Mouse (Mus musculus): ENCODE data around the gene Atf5. TPM values are rescaled to one million over a fixed set of nuclear protein-coding genes. Genes with fewer than 3 reads are reported as not detected.
A peak's percentile ranks its signal among the peaks of the same experiment; 100 is the strongest.

The Atf5 gene
- total and polyA plus RNA-seq, 3 experiments, result 13.4 to 82.3 (median 71.1) TPM

DNA sequence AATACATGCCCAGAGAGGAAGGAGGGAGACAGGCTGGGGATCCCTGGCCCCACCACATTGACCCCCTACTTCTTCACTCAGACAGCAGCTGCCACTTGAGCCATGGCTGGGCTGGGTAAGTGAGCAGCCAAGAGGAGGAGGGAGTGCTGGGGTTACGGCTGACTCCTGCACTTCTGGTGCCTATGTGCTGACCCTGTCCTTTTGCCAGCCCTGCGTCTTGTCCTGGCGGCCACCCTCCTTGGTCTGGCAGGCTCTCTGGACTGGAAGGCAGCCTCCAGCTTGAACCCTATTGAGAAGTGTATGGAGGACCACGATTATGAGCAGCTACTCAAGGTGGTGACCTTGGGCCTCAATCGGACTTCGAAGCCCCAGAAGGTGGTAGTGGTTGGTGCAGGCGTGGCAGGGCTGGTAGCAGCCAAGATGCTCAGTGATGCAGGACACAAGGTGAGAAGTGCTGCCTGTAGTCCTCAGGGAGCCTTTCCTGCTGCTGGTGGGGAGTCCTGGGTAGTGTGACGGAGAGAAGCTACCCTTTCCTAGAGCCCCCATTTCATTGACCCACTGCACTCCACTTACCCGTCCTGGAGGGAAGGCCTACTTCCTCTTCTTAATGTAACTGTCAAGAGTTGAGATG, 20.1 kb upstream of the Atf5 start (continued):
- TF ChIP-seq JUND (conservative IDR thresholded peaks at IDR 0.05; ENCODE audit: low read depth, low read length) (no peak), SIN3A (IDR thresholded peaks at IDR 0.05; ENCODE audit: low read length) (0 out of 2 replicates have a peak, but pooled peaks have one; percentile 14), CHD2 (IDR thresholded peaks at IDR 0.05; ENCODE audit: low read length) (no peak; the same call in 1 of the 2 replicates), MAFK (IDR thresholded peaks at IDR 0.05; ENCODE audit: insufficient replicate concordance, low read length) (no peak), TCF12 (IDR thresholded peaks at IDR 0.05; ENCODE audit: low read depth, low read length) (no peak), EP300 (IDR thresholded peaks at IDR 0.05; ENCODE audit: low read length) (no peak; the same call in 1 of the 2 replicates), USF1 (IDR thresholded peaks at IDR 0.05; ENCODE audit: low read depth, low read length) (no peak), NELFE (IDR thresholded peaks at IDR 0.05; ENCODE audit: low read depth, low read length) (no peak), RCOR1 (conservative IDR thresholded peaks at IDR 0.05; ENCODE audit: low read depth, low read length) (0 out of 2 replicates have a peak, but pooled peaks have one; percentile 54), E2F4 (IDR thresholded peaks at IDR 0.05; ENCODE audit: insufficient replicate concordance, low read depth, low read length) (no peak), POLR2A (IDR thresholded peaks at IDR 0.05; ENCODE audit: low read depth, low read length) (no peak), KAT2A (IDR thresholded peaks at IDR 0.05; ENCODE audit: insufficient replicate concordance, low read length) (no peak), ZKSCAN1 (IDR thresholded peaks at IDR 0.05; ENCODE audit: borderline replicate concordance, low read depth, low read length) (no peak), BHLHE40 (IDR thresholded peaks at IDR 0.05; ENCODE audit: low read depth, low read length) (no peak), MXI1 (IDR thresholded peaks at IDR 0.05; ENCODE audit: low read depth, low read length) (peak; percentile 55), SMC3 (IDR thresholded peaks at IDR 0.05; ENCODE audit: low read depth, low read length) (no peak), ETS1 (conservative IDR thresholded peaks at IDR 0.05; ENCODE audit: low read depth, low read length) (no peak), MEF2A (IDR thresholded peaks at IDR 0.05; ENCODE audit: borderline replicate concordance, low read depth, low read length) (no peak), ELF1 (IDR thresholded peaks at IDR 0.05; ENCODE audit: low read depth, low read length) (peak; percentile 42; the same call in 1 of the 2 replicates), UBTF (IDR thresholded peaks at IDR 0.05; ENCODE audit: low read depth, low read length) (no peak), JUN (IDR thresholded peaks at IDR 0.05; ENCODE audit: insufficient read depth, low read depth, low read length) (no peak), MAX (IDR thresholded peaks at IDR 0.05; ENCODE audit: low read length) (peak; percentile 43), PAX5 (IDR thresholded peaks at IDR 0.05; ENCODE audit: low read length) (no peak), RAD21 (IDR thresholded peaks at IDR 0.05; ENCODE audit: low read depth, low read length) (no peak)

DNA sequence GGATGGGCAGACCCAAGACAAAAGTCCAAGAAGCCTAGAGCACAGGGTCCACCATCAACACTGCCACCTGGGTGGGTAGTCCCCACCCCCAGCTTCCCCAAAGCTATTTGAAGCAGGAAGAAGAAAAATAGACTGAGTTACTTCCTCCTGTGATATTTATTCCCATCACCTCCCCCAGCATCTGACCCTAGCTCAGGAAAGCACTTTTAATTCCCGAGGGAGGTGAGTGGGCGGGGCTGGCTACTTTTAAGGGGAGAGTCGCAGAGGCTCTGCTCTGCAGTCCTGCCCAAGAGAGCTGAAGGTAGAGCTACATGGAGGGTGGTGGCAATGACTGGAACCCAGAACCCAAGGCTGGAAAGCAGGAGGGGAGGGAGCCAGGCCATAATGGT, 19.6 kb upstream of the Atf5 start:
- in situ Hi-C loops (cut with MboI; ENCODE audit: low pct_ligation_motif_present, low pct_unique_long_range_greater_than_20kb, low sequenced_read_pairs), result no loop called here
- Histone ChIP-seq H3K27ac (ENCODE audit: insufficient read depth, low read depth) (peak overlapping the region; percentile 100), H3K4me3 (replicated peaks in 1 of 3; ENCODE audit: low read depth in 2 of 3, low read length in 2 of 3, poor library complexity in 1 of 3) (peak overlapping the region; percentile 2 to 71 (median 50)), H3K9ac (ENCODE audit: insufficient read depth, low read depth) (peak overlapping the region; percentile 55; the same call in 1 of the 2 replicates), H3K4me2 (ENCODE audit: insufficient read depth, low read depth, poor library complexity, severe bottlenecking) (peak overlapping the region; percentile 81), H3K79me2 (replicated peaks; ENCODE audit: control insufficient read depth, extremely low read depth, insufficient read depth, poor library complexity, severe bottlenecking) (peaks cover 28% of the 10 kb centered on the region), H3K36me3 (replicated peaks in 1 of 2; ENCODE audit: control insufficient read depth in 1 of 2, insufficient read depth in 1 of 2, low read length in 1 of 2) (peaks cover 47 to 64% of the 10 kb centered on the region in 2 experiments), H3K4me1 (ENCODE audit: control insufficient read depth in 1 of 2, insufficient read depth in 2 of 2) (peaks cover 27 to 82% of the 10 kb centered on the region in 2 experiments), H3K27me3 (replicated peaks) (no peaks in the 10 kb centered on the region), H3K9me3 (replicated peaks; ENCODE audit: low read length) (peaks cover 33% of the 10 kb centered on the region)
- dilution Hi-C loops (cut with MboI; ENCODE audit: extremely low pct_ligation_motif_present, extremely low pct_unique_long_range_greater_than_20kb, low sequenced_read_pairs), result no loop called here
- DNase-seq (ENCODE audit: extremely low read depth), result peak; percentile 93
- TF ChIP-seq CTCF (conservative IDR thresholded peaks at IDR 0.05 in 1 of 2, IDR thresholded peaks at IDR 0.05 in 1 of 2; ENCODE audit: low read depth in 2 of 2, low read length in 2 of 2) (no peak), KAT2A (IDR thresholded peaks at IDR 0.05; ENCODE audit: insufficient replicate concordance, low read length) (no peak), SIN3A (IDR thresholded peaks at IDR 0.05; ENCODE audit: low read length) (no peak; the same call in 1 of the 2 replicates), MXI1 (IDR thresholded peaks at IDR 0.05; ENCODE audit: low read depth, low read length) (no peak), EP300 (IDR thresholded peaks at IDR 0.05; ENCODE audit: low read length) (0 out of 2 replicates have a peak, but pooled peaks have one; percentile 34), MAFK (IDR thresholded peaks at IDR 0.05; ENCODE audit: insufficient replicate concordance, low read length) (no peak), CHD2 (IDR thresholded peaks at IDR 0.05; ENCODE audit: low read length) (peak; percentile 55), JUND (conservative IDR thresholded peaks at IDR 0.05; ENCODE audit: low read depth, low read length) (no peak), TCF12 (IDR thresholded peaks at IDR 0.05; ENCODE audit: low read depth, low read length) (peak; percentile 66), MYC (IDR thresholded peaks at IDR 0.05; ENCODE audit: low read depth, low read length) (no peak), IRF4 (IDR thresholded peaks at IDR 0.05; ENCODE audit: low read depth, low read length) (no peak; the same call in 1 of the 2 replicates), GABPA (IDR thresholded peaks at IDR 0.05; ENCODE audit: insufficient replicate concordance, low read depth, low read length) (no peak), MEF2A (IDR thresholded peaks at IDR 0.05; ENCODE audit: borderline replicate concordance, low read depth, low read length) (peak; percentile 80; the same call in 1 of the 2 replicates), MAZ (IDR thresholded peaks at IDR 0.05; ENCODE audit: low read depth, low read length) (no peak; the same call in none of the 2 replicates), USF1 (IDR thresholded peaks at IDR 0.05; ENCODE audit: low read depth, low read length) (no peak), ZC3H11A (IDR thresholded peaks at IDR 0.05; ENCODE audit: low read depth, low read length) (no peak), CHD1 (IDR thresholded peaks at IDR 0.05; ENCODE audit: low read depth, low read length) (no peak), USF2 (conservative IDR thresholded peaks at IDR 0.05; ENCODE audit: low read depth, low read length) (no peak), UBTF (IDR thresholded peaks at IDR 0.05; ENCODE audit: low read depth, low read length) (no peak), MAX (IDR thresholded peaks at IDR 0.05; ENCODE audit: low read length) (no peak), ZKSCAN1 (IDR thresholded peaks at IDR 0.05; ENCODE audit: borderline replicate concordance, low read depth, low read length) (no peak), ELF1 (IDR thresholded peaks at IDR 0.05; ENCODE audit: low read depth, low read length) (no peak; the same call in none of the 2 replicates), ZNF384 (IDR thresholded peaks at IDR 0.05; ENCODE audit: low read depth, low read length) (no peak), ETS1 (conservative IDR thresholded peaks at IDR 0.05; ENCODE audit: low read depth, low read length) (peak; percentile 78)

Data from CH12.LX (cell line).